Mouse (Mus musculus): Measurements from ENCODE around the gene Kcnt1. TPM values are rescaled to one million over a fixed set of nuclear protein-coding genes. Genes with fewer than 3 reads are reported as not detected.

The Kcnt1 gene
- total and polyA plus RNA-seq, 3 experiments: 0.04 TPM; not detected in 2

DNA sequence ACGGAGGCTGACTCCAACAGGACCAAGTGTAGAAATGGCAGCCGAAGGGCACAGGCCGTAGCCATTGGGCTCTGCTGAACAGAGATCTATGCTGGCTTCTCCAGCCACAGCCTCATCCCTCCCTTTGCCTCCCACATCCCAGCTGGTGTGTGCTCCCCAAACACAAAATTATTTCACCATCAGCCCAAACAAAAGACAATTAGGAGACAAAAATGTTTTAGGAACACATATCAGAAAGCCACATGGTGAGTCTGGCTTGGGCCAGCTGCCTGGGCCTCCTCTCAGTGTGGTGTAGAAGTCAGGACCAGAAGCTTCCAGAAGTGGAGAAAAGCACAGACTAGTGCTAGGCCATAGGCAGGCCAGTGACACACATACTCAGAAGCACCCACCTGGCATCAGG lies 19.4 kb upstream of the Kcnt1 start:
- TF ChIP-seq CHD2 (IDR thresholded peaks at IDR 0.05; ENCODE audit: low read length) (no peak), ZC3H11A (IDR thresholded peaks at IDR 0.05; ENCODE audit: low read depth, low read length) (no peak), GABPA (IDR thresholded peaks at IDR 0.05; ENCODE audit: insufficient replicate concordance, low read depth, low read length) (no peak), NRF1 (IDR thresholded peaks at IDR 0.05; ENCODE audit: low read depth, low read length) (no peak), PAX5 (IDR thresholded peaks at IDR 0.05; ENCODE audit: low read length) (no peak), EP300 (IDR thresholded peaks at IDR 0.05; ENCODE audit: low read length) (no peak), USF1 (IDR thresholded peaks at IDR 0.05; ENCODE audit: low read depth, low read length) (no peak), CTCF (conservative IDR thresholded peaks at IDR 0.05 in 1 of 2, IDR thresholded peaks at IDR 0.05 in 1 of 2; ENCODE audit: low read depth in 2 of 2, low read length in 2 of 2) (no peak), MAX (IDR thresholded peaks at IDR 0.05; ENCODE audit: low read length) (no peak)
- DNase-seq (ENCODE audit: extremely low read depth): no peak
- Histone ChIP-seq H3K36me3 (replicated peaks in 1 of 2; ENCODE audit: control insufficient read depth in 1 of 2, insufficient read depth in 1 of 2, low read length in 1 of 2) (no peaks in the 10 kb centered on the region), H3K27ac (ENCODE audit: insufficient read depth, low read depth) (no peak overlapping the region), H3K4me1 (ENCODE audit: control insufficient read depth in 1 of 2, insufficient read depth in 2 of 2) (peaks cover 2 to 9% of the 10 kb centered on the region in 2 experiments; a peak in 3 of 4 replicates), H3K27me3 (replicated peaks) (peaks cover 54% of the 10 kb centered on the region), H3K4me3 (replicated peaks in 1 of 3; ENCODE audit: low read depth in 2 of 3, low read length in 2 of 3, poor library complexity in 1 of 3) (no peak overlapping the region), H3K9ac (ENCODE audit: insufficient read depth, low read depth) (no peak overlapping the region), H3K79me2 (replicated peaks; ENCODE audit: control insufficient read depth, extremely low read depth, insufficient read depth, poor library complexity, severe bottlenecking) (no peaks in the 10 kb centered on the region), H3K4me2 (ENCODE audit: insufficient read depth, low read depth, poor library complexity, severe bottlenecking) (no peak overlapping the region), H3K9me3 (replicated peaks; ENCODE audit: low read length) (peaks cover 1% of the 10 kb centered on the region)
- dilution Hi-C loops (cut with MboI; ENCODE audit: extremely low pct_ligation_motif_present, extremely low pct_unique_long_range_greater_than_20kb, low sequenced_read_pairs) (no loop called here), in situ Hi-C loops (cut with MboI; ENCODE audit: low pct_ligation_motif_present, low pct_unique_long_range_greater_than_20kb, low sequenced_read_pairs) (no loop called here)

DNA sequence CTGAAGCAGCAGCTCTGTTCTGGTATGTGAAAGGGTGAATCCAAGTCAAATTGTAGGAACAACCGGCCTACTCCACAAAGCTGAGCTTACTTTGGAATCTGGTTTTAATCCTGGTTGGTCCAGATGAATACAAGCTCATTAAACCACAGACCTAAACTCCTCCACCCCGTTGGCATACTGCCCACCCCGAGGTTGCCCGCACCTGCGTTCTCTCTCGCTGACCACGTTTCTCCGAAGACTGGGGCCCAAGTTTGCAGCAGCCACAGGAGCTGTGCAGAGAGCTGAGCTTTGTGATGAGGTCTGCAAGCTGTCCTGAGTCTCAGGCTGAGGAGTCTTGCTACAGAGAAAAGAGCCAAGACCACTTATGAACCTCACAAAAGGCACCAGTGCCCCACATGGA lies 17.0 kb upstream of the Kcnt1 start:
- dilution Hi-C loops (cut with MboI; ENCODE audit: extremely low pct_ligation_motif_present, extremely low pct_unique_long_range_greater_than_20kb, low sequenced_read_pairs) (no loop called here), in situ Hi-C loops (cut with MboI; ENCODE audit: low pct_ligation_motif_present, low pct_unique_long_range_greater_than_20kb, low sequenced_read_pairs) (no loop called here)
- H3K36me3 ChIP-seq (replicated peaks in 1 of 2; ENCODE audit: control insufficient read depth in 1 of 2, insufficient read depth in 1 of 2, low read length in 1 of 2): no peaks in the 10 kb centered on the region
- no peak for DNase-seq (ENCODE audit: extremely low read depth)
- no peak overlapping the region for H3K27ac ChIP-seq (ENCODE audit: insufficient read depth, low read depth)
- no peak overlapping the region for H3K9ac ChIP-seq (ENCODE audit: insufficient read depth, low read depth)
- TF ChIP-seq RAD21 (IDR thresholded peaks at IDR 0.05; ENCODE audit: low read depth, low read length): no peak
- TF ChIP-seq SIN3A (IDR thresholded peaks at IDR 0.05; ENCODE audit: low read length): no peak
- TF ChIP-seq ZC3H11A (IDR thresholded peaks at IDR 0.05; ENCODE audit: low read depth, low read length): no peak
- TF ChIP-seq ETS1 (conservative IDR thresholded peaks at IDR 0.05; ENCODE audit: low read depth, low read length): no peak
- H3K9me3 ChIP-seq (replicated peaks; ENCODE audit: low read length): peaks cover 6% of the 10 kb centered on the region
- H3K4me1 ChIP-seq (ENCODE audit: control insufficient read depth in 1 of 2, insufficient read depth in 2 of 2): peaks cover 2 to 9% of the 10 kb centered on the region in 2 experiments; a peak in 3 of 4 replicates
- no peak overlapping the region for H3K4me3 ChIP-seq (replicated peaks in 1 of 3; ENCODE audit: low read depth in 2 of 3, low read length in 2 of 3, poor library complexity in 1 of 3)
- no peak overlapping the region for H3K4me2 ChIP-seq (ENCODE audit: insufficient read depth, low read depth, poor library complexity, severe bottlenecking)
- H3K27me3 ChIP-seq (replicated peaks): peaks cover 50% of the 10 kb centered on the region
- no peaks in the 10 kb centered on the region for H3K79me2 ChIP-seq (replicated peaks; ENCODE audit: control insufficient read depth, extremely low read depth, insufficient read depth, poor library complexity, severe bottlenecking)

DNA sequence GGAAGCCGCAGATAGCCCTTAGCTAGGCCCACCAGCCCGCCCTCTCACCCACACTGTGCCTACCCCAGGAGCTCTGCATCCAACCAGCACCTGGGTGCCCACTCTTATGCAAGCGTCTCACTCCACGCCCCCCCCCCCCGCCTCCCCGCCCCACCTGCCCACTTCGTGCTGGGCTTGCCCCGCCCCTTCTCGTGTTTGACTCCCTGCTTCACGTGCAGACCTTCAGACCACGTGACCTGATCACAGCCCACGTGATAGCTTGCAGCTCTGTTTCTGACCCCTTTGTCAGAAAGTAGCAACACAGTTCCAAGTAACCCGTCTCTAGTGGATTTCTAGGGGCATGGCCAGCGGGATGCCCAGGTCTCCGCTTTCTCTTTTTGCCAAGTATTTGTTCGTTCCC lies 16.3 kb upstream of the Kcnt1 start, which contains the start of gene Sohlh1:
Sohlh1 (minus strand) TSS at position 23 of the 400 bp plus-strand sequence.
- Histone ChIP-seq H3K9me3 (replicated peaks; ENCODE audit: low read length) (peaks cover 6% of the 10 kb centered on the region), H3K27ac (ENCODE audit: insufficient read depth, low read depth) (no peak within 1 kb of the TSS), H3K79me2 (replicated peaks; ENCODE audit: control insufficient read depth, extremely low read depth, insufficient read depth, poor library complexity, severe bottlenecking) (no peaks in the 10 kb centered on the region), H3K9ac (ENCODE audit: insufficient read depth, low read depth) (no peak within 1 kb of the TSS), H3K4me2 (ENCODE audit: insufficient read depth, low read depth, poor library complexity, severe bottlenecking) (no peak within 1 kb of the TSS), H3K4me1 (ENCODE audit: control insufficient read depth in 1 of 2, insufficient read depth in 2 of 2) (peaks cover 0 to 5% of the 10 kb centered on the region in 2 experiments; a peak in 2 of 4 replicates), H3K27me3 (replicated peaks) (peaks cover 49% of the 10 kb centered on the region), H3K36me3 (replicated peaks in 1 of 2; ENCODE audit: control insufficient read depth in 1 of 2, insufficient read depth in 1 of 2, low read length in 1 of 2) (no peaks in the 10 kb centered on the region), H3K4me3 (replicated peaks in 1 of 3; ENCODE audit: low read depth in 2 of 3, low read length in 2 of 3, poor library complexity in 1 of 3) (no peak within 1 kb of the TSS)
- dilution Hi-C loops (cut with MboI; ENCODE audit: extremely low pct_ligation_motif_present, extremely low pct_unique_long_range_greater_than_20kb, low sequenced_read_pairs) (no loop called here), in situ Hi-C loops (cut with MboI; ENCODE audit: low pct_ligation_motif_present, low pct_unique_long_range_greater_than_20kb, low sequenced_read_pairs) (no loop called here)
- TF ChIP-seq RCOR1 (conservative IDR thresholded peaks at IDR 0.05; ENCODE audit: low read depth, low read length) (no peak), NRF1 (IDR thresholded peaks at IDR 0.05; ENCODE audit: low read depth, low read length) (no peak), ZKSCAN1 (IDR thresholded peaks at IDR 0.05; ENCODE audit: borderline replicate concordance, low read depth, low read length) (no peak), CHD2 (IDR thresholded peaks at IDR 0.05; ENCODE audit: low read length) (no peak), IRF4 (IDR thresholded peaks at IDR 0.05; ENCODE audit: low read depth, low read length) (no peak), KAT2A (IDR thresholded peaks at IDR 0.05; ENCODE audit: insufficient replicate concordance, low read length) (no peak), ELF1 (IDR thresholded peaks at IDR 0.05; ENCODE audit: low read depth, low read length) (no peak), CTCF (conservative IDR thresholded peaks at IDR 0.05 in 1 of 2, IDR thresholded peaks at IDR 0.05 in 1 of 2; ENCODE audit: low read depth in 2 of 2, low read length in 2 of 2) (no peak), ETS1 (conservative IDR thresholded peaks at IDR 0.05; ENCODE audit: low read depth, low read length) (no peak), ZC3H11A (IDR thresholded peaks at IDR 0.05; ENCODE audit: low read depth, low read length) (no peak), PAX5 (IDR thresholded peaks at IDR 0.05; ENCODE audit: low read length) (no peak)
- no peak for DNase-seq (ENCODE audit: extremely low read depth)

Measured in CH12.LX (cell line).